Mouse (Mus musculus) heart, embryonic 16.5 days (tissue): ENCODE data around the gene Gorasp1. TPM values are rescaled to one million over a fixed set of nuclear protein-coding genes. Genes with fewer than 3 reads are reported as not detected.

Experiments
- ATAC-seq: fragments of 200-750 bp; cut with Nextera tagmentation; replicated peaks from 2 replicates; pipeline ENCODE4 v1.8.0; 2017; ENCODE audit warnings: moderate number of reproducible peaks; ENCODE audit not compliant: insufficient read depth, low FRiP score; ENCODE audit errors: extremely low read depth
- H3K27ac ChIP-seq: fragments of 300-500 bp; sonication (generic); 2 replicates; pipeline ENCODE4 v1.5.1; 2014; ENCODE audit warnings: mild to moderate bottlenecking, low read length, control low read depth, moderate library complexity
- H3K27me3 ChIP-seq: fragments of 300-500 bp; sonication (generic); 2 replicates; pipeline ENCODE4 v1.6.1; 2014; ENCODE audit warnings: low read length, mixed read lengths; ENCODE audit not compliant: control insufficient read depth, insufficient read depth
- H3K36me3 ChIP-seq: fragments of 300-500 bp; sonication (generic); 2 replicates; pipeline ENCODE4 v1.6.1; 2014; ENCODE audit not compliant: control insufficient read depth, insufficient read depth
- H3K4me1 ChIP-seq: fragments of 300-500 bp; sonication (generic); 2 replicates; pipeline ENCODE4 v1.6.1; 2014; ENCODE audit warnings: low read length, mixed read lengths; ENCODE audit not compliant: control insufficient read depth, insufficient read depth
- H3K4me2 ChIP-seq: fragments of 300-500 bp; sonication (generic); 2 replicates; pipeline ENCODE4 v1.6.1; 2014; ENCODE audit warnings: low read depth, mild to moderate bottlenecking, control low read depth, low read length
- H3K4me3 ChIP-seq: fragments of 300-500 bp; sonication (generic); 2 replicates; pipeline ENCODE4 v1.5.1; 2014; ENCODE audit warnings: mild to moderate bottlenecking, control low read depth, low read length
- H3K9ac ChIP-seq: fragments of 300-500 bp; sonication (generic); 2 replicates; pipeline ENCODE4 v1.6.1; 2014; ENCODE audit warnings: low read length, control low read depth
- H3K9me3 ChIP-seq: fragments of 300-500 bp; sonication (generic); replicated peaks from 2 replicates; pipeline ENCODE4 v1.6.1; 2016; ENCODE audit warnings: low read length; ENCODE audit not compliant: control insufficient read depth
- WGBS: fragments of 180-500 bp; shearing (Covaris S2); extraction: QIAGEN DNeasy Blood & Tissue Kit; methylation state at CpG from one replicate; pipeline ENCODE4 v1.1.7; 2014; 5-methylcytosine and 5-hydroxymethylcytosine counted together
- polyA plus RNA-seq: library from polyadenylated mRNA; unstranded; fragments of >200 nt; fragmentation: Nextera tagmentation; extraction: Ambion mirVana; gene quantifications from 2 replicates; pipeline ENCODE4 v1.2.1, GENCODE M21; 2015

The Gorasp1 gene
- polyA plus RNA-seq, 1 experiment from 2014 or later: 23.1 TPM

GRCm38 (mm10) chr9:119964206-119964605 lies 26.8 kb upstream of the Gorasp1 start:
- H3K4me3 ChIP-seq: no peak overlapping the region

GRCm38 (mm10) chr9:119962987-119963667 lies 25.8 kb upstream of the Gorasp1 start:
- Histone ChIP-seq H3K9me3 (no peaks in the 10 kb centered on the region), H3K27ac (peak overlapping the region; percentile 24), H3K4me2 (peak overlapping the region; percentile 63), H3K4me1 (peaks cover 11% of the 10 kb centered on the region), H3K9ac (peak overlapping the region; percentile 67), H3K4me3 (peak overlapping the region; percentile 32; the same call in 1 of the 2 replicates), H3K27me3 (no peaks in the 10 kb centered on the region), H3K36me3 (no peaks in the 10 kb centered on the region)
- ATAC-seq: peak; percentile 82
- WGBS: 8% methylated on average over 21 of the region's 21 CpGs

More at GRCm38 (mm10) chr9:119964206-119964605, 26.8 kb upstream of the Gorasp1 start:
- Histone ChIP-seq H3K9me3 (no peaks in the 10 kb centered on the region), H3K4me1 (peaks cover 14% of the 10 kb centered on the region), H3K27ac (peak overlapping the region; percentile 73), H3K27me3 (no peaks in the 10 kb centered on the region), H3K9ac (no peak overlapping the region), H3K4me2 (no peak overlapping the region), H3K36me3 (no peaks in the 10 kb centered on the region)
- peak; percentile 68 for ATAC-seq
- WGBS: 63% methylated on average over 3 of the region's 3 CpGs

- H3K4me3 ChIP-seq: no peak overlapping the region
- ATAC-seq: no peak
- H3K9ac ChIP-seq: no peak overlapping the region
- no peak overlapping the region for H3K27ac ChIP-seq
- H3K9me3 ChIP-seq: no peaks in the 10 kb centered on the region
- H3K27me3 ChIP-seq: no peaks in the 10 kb centered on the region
- H3K36me3 ChIP-seq: no peaks in the 10 kb centered on the region
- H3K4me1 ChIP-seq: peaks cover 11% of the 10 kb centered on the region
- H3K4me2 ChIP-seq: peak overlapping the region; percentile 63
- WGBS: 50% methylated on average over 4 of the region's 4 CpGs
Observed at GRCm38 (mm10) chr9:119962216-119962615, 24.9 kb upstream of the Gorasp1 start.

GRCm38 (mm10) chr9:119958835-119959234 lies 21.5 kb upstream of the Gorasp1 start:
- Histone ChIP-seq H3K9ac (no peak overlapping the region), H3K4me3 (no peak overlapping the region), H3K36me3 (no peaks in the 10 kb centered on the region), H3K27ac (no peak overlapping the region), H3K4me1 (peaks cover 11% of the 10 kb centered on the region), H3K27me3 (no peaks in the 10 kb centered on the region), H3K4me2 (no peak overlapping the region), H3K9me3 (no peaks in the 10 kb centered on the region)
- WGBS: 61% methylated on average over 9 of the region's 9 CpGs
- no peak for ATAC-seq

- H3K9me3 ChIP-seq: no peaks in the 10 kb centered on the region
- no peak overlapping the region for H3K27ac ChIP-seq
- H3K4me1 ChIP-seq: no peaks in the 10 kb centered on the region
- no peaks in the 10 kb centered on the region for H3K27me3 ChIP-seq
- H3K36me3 ChIP-seq: no peaks in the 10 kb centered on the region
- WGBS: 78% methylated on average over 9 of the region's 9 CpGs
- no peak overlapping the region for H3K4me2 ChIP-seq
- no peak overlapping the region for H3K4me3 ChIP-seq
- H3K9ac ChIP-seq: no peak overlapping the region
- no peak for ATAC-seq
Observed at GRCm38 (mm10) chr9:119951388-119951787, 14.0 kb upstream of the Gorasp1 start.

DNA sequence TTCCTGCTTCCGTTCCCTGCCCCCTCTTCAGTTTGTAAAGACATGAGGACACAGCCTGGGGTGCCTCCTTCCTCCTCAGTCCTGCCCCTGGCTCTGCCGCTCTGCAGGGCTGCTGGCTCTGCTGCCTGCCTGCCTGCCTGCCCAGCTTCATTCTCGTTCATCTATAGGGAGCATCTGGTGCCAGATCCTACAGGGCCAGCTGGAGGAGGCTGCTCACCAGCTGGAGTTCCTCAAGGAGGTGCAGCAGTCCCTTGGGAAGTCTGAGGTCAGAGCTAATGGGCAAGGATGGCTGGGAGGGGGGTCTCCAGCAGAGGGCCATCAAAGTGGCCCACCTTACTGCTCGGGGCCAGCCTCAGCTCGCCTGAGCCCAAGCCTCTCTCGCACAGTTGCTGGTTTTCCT lies 13.1 kb upstream of the Gorasp1 start:
- H3K9ac ChIP-seq: no peak overlapping the region
- no peaks in the 10 kb centered on the region for H3K9me3 ChIP-seq
- H3K4me1 ChIP-seq: no peaks in the 10 kb centered on the region
- no peak overlapping the region for H3K4me3 ChIP-seq
- no peak for ATAC-seq
- H3K27ac ChIP-seq: no peak overlapping the region
- no peaks in the 10 kb centered on the region for H3K36me3 ChIP-seq
- H3K27me3 ChIP-seq: no peaks in the 10 kb centered on the region
- 56% methylated on average over 6 of the region's 6 CpGs for WGBS
- no peak overlapping the region for H3K4me2 ChIP-seq

GRCm38 (mm10) chr9:119948804-119949203 lies 11.4 kb upstream of the Gorasp1 start:
- ATAC-seq: no peak
- no peaks in the 10 kb centered on the region for H3K9me3 ChIP-seq
- no peak overlapping the region for H3K4me2 ChIP-seq
- H3K27me3 ChIP-seq: no peaks in the 10 kb centered on the region
- H3K27ac ChIP-seq: no peak overlapping the region
- no peak overlapping the region for H3K4me3 ChIP-seq
- WGBS: 30% methylated on average over 3 of the region's 3 CpGs
- H3K9ac ChIP-seq: no peak overlapping the region
- no peaks in the 10 kb centered on the region for H3K36me3 ChIP-seq
- H3K4me1 ChIP-seq: no peaks in the 10 kb centered on the region

DNA sequence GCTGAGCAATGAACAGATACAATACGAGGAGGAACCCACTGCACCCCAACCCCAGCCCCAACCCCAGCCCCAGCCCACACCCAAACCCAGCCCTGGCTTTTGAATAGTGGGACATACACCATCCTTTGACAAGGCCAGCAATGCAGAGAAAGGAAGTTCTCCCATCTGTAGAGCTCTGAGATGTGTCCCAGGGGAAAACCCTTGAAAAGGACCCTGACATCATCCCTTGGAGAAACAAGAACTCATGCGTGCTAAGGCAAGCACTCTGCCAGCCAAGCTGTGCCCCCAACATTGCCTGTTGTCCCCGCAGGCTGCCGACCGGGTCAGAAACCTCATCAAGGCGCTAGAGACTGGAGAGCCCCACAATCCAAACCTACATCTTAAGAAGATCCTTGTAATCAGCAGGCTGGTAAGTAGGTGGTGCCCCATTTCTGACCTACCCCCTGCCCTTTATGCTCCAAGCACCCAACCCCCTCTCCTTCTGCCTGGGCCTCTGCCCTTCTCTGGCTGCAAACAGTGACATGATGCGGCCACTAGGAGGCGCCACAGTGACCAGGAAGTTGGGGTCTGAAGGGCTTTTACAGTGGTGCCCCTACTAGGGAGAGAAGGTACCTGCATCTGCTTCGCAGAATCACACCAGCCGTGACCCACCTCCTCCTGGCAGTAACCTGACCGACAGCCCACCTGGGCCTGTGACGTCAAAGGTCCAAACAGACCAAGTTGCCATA lies 8.0 kb upstream of the Gorasp1 start:
- 68% methylated on average over 12 of the region's 12 CpGs for WGBS
- Histone ChIP-seq H3K4me1 (no peaks in the 10 kb centered on the region), H3K27ac (no peak overlapping the region)

DNA sequence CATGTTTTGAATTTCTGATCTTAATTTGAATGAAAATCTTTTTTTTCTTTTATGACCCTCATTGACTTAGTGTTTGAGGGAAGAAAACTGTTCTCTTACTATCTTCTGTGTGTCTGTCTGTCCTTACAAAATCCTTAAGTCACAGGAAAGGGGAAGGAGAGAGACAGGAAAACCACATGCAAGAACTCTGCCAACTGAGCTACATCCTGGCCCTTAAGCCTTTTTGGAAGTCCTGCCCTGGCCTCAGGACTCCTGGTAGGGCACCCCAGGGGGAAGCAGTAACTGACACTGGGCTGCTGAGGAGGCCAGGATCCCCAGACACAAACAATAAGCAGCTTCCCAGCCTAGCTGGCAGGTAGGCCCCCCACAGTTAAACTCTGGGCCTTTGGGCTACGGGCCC lies 6.0 kb upstream of the Gorasp1 start:
- Histone ChIP-seq H3K9me3 (no peaks in the 10 kb centered on the region), H3K36me3 (no peaks in the 10 kb centered on the region), H3K27me3 (no peaks in the 10 kb centered on the region), H3K4me2 (no peak overlapping the region), H3K27ac (no peak overlapping the region), H3K9ac (no peak overlapping the region), H3K4me3 (no peak overlapping the region), H3K4me1 (no peaks in the 10 kb centered on the region)
- ATAC-seq: no peak
- 90% methylated on average over 1 of the region's 1 CpGs for WGBS

More for the DNA sequence above, 8.0 kb upstream of the Gorasp1 start:
- H3K27me3 ChIP-seq: no peaks in the 10 kb centered on the region
- H3K36me3 ChIP-seq: no peaks in the 10 kb centered on the region
- no peak overlapping the region for H3K4me2 ChIP-seq
- H3K9me3 ChIP-seq: no peaks in the 10 kb centered on the region
- no peak overlapping the region for H3K4me3 ChIP-seq
- no peak overlapping the region for H3K9ac ChIP-seq
- no peak for ATAC-seq
